Mouse (Mus musculus) kidney, embryonic 15.5 days (tissue): ENCODE results near the gene Rsl1. TPM values are rescaled to one million over a fixed set of nuclear protein-coding genes. Genes with fewer than 3 reads are reported as not detected.
A peak's percentile ranks its signal among the peaks of the same experiment; 100 is the strongest.
"Not testable (repeated sequence)": the region's sequence is repeated elsewhere in the genome, so short reads cannot be mapped to it uniquely, and the experiment has no call there.

Experiments
- ATAC-seq: fragments of 200-750 bp; cut with Nextera tagmentation; replicated peaks from 2 replicates; pipeline ENCODE4 v1.8.0; 2017; ENCODE audit warnings: moderate TSS enrichment; ENCODE audit not compliant: low FRiP score
- H3K27ac ChIP-seq: fragments of 300-500 bp; sonication (generic); 2 replicates; pipeline ENCODE4 v1.5.1; 2015; ENCODE audit warnings: mild to moderate bottlenecking, inconsistent platforms
- H3K27me3 ChIP-seq: fragments of 300-500 bp; sonication (generic); 2 replicates; pipeline ENCODE4 v1.6.1; 2015; ENCODE audit warnings: inconsistent platforms
- H3K36me3 ChIP-seq: fragments of 300-500 bp; sonication (generic); 2 replicates; pipeline ENCODE4 v1.6.1; 2015; ENCODE audit warnings: inconsistent platforms
- H3K4me1 ChIP-seq: fragments of 300-500 bp; sonication (generic); 2 replicates; pipeline ENCODE4 v1.6.1; 2015; ENCODE audit warnings: inconsistent platforms
- H3K4me2 ChIP-seq: fragments of 300-500 bp; sonication (generic); 2 replicates; pipeline ENCODE4 v1.6.1; 2015; ENCODE audit warnings: moderate library complexity, mild to moderate bottlenecking, inconsistent platforms
- H3K4me3 ChIP-seq: fragments of 300-500 bp; sonication (generic); replicated peaks from 2 replicates; pipeline ENCODE4 v1.5.1; 2015; ENCODE audit warnings: mild to moderate bottlenecking, inconsistent platforms
- H3K9ac ChIP-seq: fragments of 300-500 bp; sonication (generic); 2 replicates; pipeline ENCODE4 v1.6.1; 2015; ENCODE audit warnings: mild to moderate bottlenecking, inconsistent platforms
- H3K9me3 ChIP-seq: fragments of 300-500 bp; sonication (generic); replicated peaks from 2 replicates; pipeline ENCODE4 v1.6.1; 2016; ENCODE audit warnings: inconsistent platforms
- WGBS: fragments of 180-500 bp; shearing (Covaris S2); methylation state at CpG from one replicate; pipeline ENCODE4 v1.1.7; 2015; ENCODE audit warnings: mixed read lengths; 5-methylcytosine and 5-hydroxymethylcytosine counted together
- polyA plus RNA-seq: library from polyadenylated mRNA; unstranded; fragments of >200 nt; fragmentation: Nextera tagmentation; extraction: Ambion mirVana; gene quantifications from 2 replicates; pipeline ENCODE4 v1.2.1, GENCODE M21; 2015

Rsl1 gene
- 7.3 TPM in 2 replicates for polyA plus RNA-seq

DNA sequence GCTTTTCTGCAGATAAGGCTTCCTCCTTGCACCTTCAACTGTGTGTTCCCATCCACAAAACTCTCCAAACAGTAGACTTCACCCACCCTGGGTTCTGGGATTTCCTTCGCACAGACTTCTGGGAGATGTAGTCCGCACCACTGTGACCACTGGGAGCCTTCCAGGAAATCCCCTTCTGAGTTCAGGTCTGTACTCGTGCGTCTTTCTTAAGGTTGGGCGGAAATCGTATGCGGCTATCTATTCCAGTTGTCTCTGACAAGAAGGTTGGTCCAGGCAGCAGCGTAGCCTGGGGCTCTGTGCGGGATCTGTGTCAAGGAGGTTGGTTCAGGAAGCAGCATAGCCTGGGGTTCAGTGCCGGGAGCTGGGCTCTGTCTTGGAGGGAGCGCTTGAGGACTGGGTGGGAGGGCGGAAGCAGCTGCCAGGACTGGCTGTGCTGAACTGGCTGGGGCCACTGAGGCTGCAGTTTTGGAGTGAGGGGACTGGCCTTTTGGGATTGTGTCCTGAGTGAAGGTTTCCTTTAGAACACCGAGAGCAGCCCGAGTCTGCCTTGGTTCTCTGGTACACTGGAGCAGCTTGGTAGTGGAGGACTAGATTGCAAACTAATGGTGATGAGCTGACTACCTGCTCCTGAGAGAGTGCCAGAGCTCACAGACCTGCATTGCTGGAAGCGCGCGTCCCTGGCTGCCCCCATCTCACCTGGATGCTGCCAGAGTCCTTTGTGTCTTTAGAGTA lies at the start of gene Rsl1:
TSS of gene Rsl1 (plus strand) at position 192 of the 732 bp plus-strand sequence.
- H3K27me3 ChIP-seq, H3K9me3 ChIP-seq, H3K4me1 ChIP-seq: not testable (repeated sequence)
- peak within 1 kb of the TSS; percentile 61 for H3K9ac ChIP-seq
- H3K36me3 ChIP-seq = peaks cover 13% of the 10 kb centered on the region; the same call in 1 of the 2 replicates
- H3K4me3 ChIP-seq = peak within 1 kb of the TSS; percentile 76
- WGBS = under 1% methylated on average over 17 of the region's 17 CpGs
- peak within 1 kb of the TSS; percentile 66 for H3K4me2 ChIP-seq
- peak within 1 kb of the TSS; percentile 81 for H3K27ac ChIP-seq
- ATAC-seq = peak; percentile 100

DNA sequence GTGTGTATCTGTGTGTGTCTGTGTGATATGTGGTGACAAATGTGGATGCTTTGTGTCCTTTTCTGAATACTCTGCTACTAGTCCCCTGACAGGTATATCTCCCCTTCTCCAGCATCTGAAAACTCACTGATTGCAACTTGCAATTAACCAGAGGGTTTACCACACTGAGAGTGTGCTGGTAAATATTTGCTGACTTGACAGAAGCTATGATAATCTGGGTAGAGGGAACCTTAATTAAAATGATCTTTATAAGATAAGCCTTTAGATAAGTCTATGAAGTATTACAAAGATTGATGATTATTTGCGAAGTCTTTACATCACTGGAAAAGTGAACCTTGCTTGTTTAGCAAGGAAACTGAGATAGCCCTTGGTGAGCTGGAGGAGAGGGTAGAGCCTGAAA lies 48.5 kb upstream of the Rsl1 start:
- ATAC-seq = no peak
- H3K4me1 ChIP-seq = peaks cover 7% of the 10 kb centered on the region; the same call in 1 of the 2 replicates
- no peak overlapping the region for H3K27ac ChIP-seq
- no peak overlapping the region for H3K4me2 ChIP-seq
- no peaks in the 10 kb centered on the region for H3K9me3 ChIP-seq
- H3K9ac ChIP-seq = no peak overlapping the region
- no peaks in the 10 kb centered on the region for H3K36me3 ChIP-seq
- H3K27me3 ChIP-seq = no peaks in the 10 kb centered on the region
- H3K4me3 ChIP-seq = no peak overlapping the region
- WGBS = 95% methylated on average over 1 of the region's 1 CpGs

DNA sequence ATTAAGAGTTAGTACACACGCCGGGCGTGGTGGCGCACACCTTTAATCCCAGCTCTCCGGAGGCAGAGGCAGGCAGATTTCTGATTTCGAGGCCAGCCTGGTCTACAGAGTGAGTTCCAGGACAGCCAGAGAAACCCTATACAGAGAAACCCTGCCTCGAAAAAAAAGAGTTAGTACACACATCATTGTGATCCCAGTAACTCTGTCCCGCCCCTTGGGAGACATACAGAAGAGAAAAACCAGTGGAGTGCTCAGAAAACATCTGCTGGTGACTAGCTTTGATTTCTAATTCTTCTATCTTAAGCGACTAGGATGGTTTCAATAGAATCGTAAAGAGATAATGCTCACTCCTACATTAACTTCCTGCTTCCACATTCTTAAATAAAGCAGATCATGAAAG lies 45.5 kb upstream of the Rsl1 start:
- ATAC-seq, H3K4me3 ChIP-seq: not testable (repeated sequence)

DNA sequence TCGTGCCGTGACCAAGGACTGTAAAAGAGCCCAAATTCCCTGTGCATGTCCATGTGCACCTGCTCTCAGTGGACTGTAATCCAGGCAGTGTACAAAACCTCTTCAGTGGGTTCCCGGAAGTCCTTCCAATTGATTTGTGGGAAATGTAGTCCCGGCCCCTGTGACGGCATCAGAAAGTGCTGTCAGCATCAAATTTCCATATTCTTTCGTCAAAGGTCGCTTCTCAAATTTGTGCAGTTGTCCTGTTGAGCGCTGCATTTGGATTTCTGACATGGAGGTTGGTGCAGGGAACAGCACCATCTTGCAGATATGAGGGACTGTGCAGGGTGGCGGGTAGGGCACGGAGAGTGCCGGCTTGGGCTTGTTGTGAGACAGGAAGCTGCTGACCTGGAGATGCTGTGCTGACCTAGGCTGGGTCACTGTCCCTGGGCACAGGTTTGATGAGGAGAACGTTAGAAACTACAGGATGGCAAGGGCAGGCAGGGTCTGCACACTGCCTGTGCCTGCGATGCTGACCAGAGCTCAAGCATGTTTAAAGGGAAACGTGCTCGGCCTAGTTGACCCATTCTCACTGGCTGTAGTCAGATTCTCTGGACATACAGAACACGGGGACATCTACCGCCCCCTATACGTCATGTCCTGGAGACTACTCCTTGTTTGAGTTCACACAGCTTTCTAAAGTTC lies 44.8 kb upstream of the Rsl1 start:
- no peaks in the 10 kb centered on the region for H3K27me3 ChIP-seq
- peaks cover 7% of the 10 kb centered on the region; the same call in 1 of the 2 replicates for H3K4me1 ChIP-seq
- H3K4me2 ChIP-seq = peak overlapping the region; percentile 82
- H3K36me3 ChIP-seq = no peaks in the 10 kb centered on the region
- WGBS = 1% methylated on average over 18 of the region's 18 CpGs
- peak overlapping the region; percentile 66 for H3K9ac ChIP-seq
- H3K4me3 ChIP-seq = peak overlapping the region; percentile 72
- no peaks in the 10 kb centered on the region for H3K9me3 ChIP-seq
- peak; percentile 98 for ATAC-seq
- peak overlapping the region; percentile 66; the same call in 1 of the 2 replicates for H3K27ac ChIP-seq

More for the DNA sequence above, 45.5 kb upstream of the Rsl1 start:
- H3K4me1 ChIP-seq, H3K27ac ChIP-seq, H3K9ac ChIP-seq, H3K27me3 ChIP-seq, H3K36me3 ChIP-seq, H3K9me3 ChIP-seq: not testable (repeated sequence)
- peak overlapping the region; percentile 82 for H3K4me2 ChIP-seq
- WGBS = 83% methylated on average over 10 of the region's 10 CpGs

DNA sequence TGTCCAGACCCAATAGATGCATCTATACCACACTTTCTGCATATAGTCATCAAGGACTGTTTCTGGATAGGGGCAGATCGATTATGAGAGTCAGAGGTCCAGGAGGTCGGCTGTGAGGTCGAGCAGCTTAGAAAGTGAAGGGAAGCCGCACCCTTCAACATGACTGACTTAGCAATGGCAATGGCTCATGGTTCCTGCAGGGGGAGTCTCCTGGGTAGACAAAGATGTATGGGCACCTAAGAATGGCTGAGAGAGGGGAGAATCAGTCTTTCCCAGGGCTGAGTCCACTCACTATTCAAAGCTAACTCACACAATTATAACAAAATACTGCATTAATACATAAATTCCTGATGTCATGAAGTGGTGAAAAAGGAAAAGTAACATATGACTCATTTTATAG lies 6.9 kb upstream of the Rsl1 start:
- H3K36me3 ChIP-seq, H3K4me3 ChIP-seq, H3K9ac ChIP-seq, H3K9me3 ChIP-seq, H3K4me2 ChIP-seq, H3K27me3 ChIP-seq, H3K4me1 ChIP-seq, H3K27ac ChIP-seq, ATAC-seq: not testable (repeated sequence)
- 59% methylated on average over 4 of the region's 4 CpGs for WGBS

DNA sequence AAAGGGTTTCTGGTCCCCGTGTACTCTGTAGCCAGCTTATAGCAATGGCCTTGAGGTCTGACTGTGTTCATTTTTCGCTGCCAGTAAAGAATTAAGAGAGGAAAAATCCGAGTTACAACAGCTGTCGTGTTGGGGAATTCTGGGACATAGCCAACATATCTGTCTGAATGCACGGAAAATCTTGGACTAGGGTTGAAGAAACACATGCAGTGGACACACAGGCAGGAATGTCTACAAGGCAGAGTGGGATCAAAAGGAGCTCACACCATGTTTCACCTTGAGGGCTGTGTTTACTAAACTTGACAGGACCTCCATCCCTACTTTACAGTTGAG lies 707 bp downstream of the Rsl1 start:
- WGBS = 18% methylated on average over 5 of the region's 5 CpGs
- H3K9me3 ChIP-seq = no peaks in the 10 kb centered on the region
- no peak for ATAC-seq

DNA sequence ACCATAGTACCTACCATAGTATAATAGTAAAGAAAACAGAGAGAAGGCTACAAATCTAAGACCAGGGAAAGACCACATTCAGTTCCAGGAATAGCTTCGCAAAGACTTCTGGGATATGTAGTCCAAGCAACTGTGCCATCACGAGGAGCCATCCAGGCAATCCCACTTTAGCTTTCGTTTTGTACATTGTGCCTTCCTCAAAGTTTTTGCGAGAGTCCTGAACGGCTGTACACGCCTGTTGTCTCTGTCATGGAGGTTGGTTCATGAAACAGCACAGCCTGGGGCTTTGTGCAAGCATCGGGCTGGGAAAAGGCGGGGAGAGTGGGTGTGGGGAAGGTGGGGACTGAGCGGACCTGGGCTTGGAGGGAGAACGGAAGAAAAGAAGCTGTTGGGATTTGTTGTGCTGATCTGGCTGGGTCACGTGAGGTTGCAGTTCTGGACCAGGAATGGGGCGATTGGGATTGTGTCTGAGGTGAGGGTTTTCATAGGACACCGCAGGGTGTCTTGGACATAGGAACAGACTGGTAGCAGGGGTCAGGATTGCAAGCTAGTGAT lies 21.4 kb downstream of the Rsl1 start, which contains the start of gene Zfp455:
TSS of gene Zfp455 (plus strand) at position 167 of the 555 bp plus-strand sequence.
- Histone ChIP-seq H3K9ac (peak within 1 kb of the TSS; percentile 66), H3K4me3 (peak within 1 kb of the TSS; percentile 75), H3K36me3 (no peaks in the 10 kb centered on the region), H3K4me1 (peaks cover 5% of the 10 kb centered on the region; the same call in 1 of the 2 replicates), H3K27me3 (no peaks in the 10 kb centered on the region), H3K4me2 (peak within 1 kb of the TSS; percentile 60), H3K9me3 (no peaks in the 10 kb centered on the region), H3K27ac (peak within 1 kb of the TSS; percentile 54; the same call in 1 of the 2 replicates)
- WGBS = 5% methylated on average over 13 of the region's 13 CpGs
- peak; percentile 95 for ATAC-seq

More for the DNA sequence above, 707 bp downstream of the Rsl1 start:
- Histone ChIP-seq H3K27me3 (no peaks in the 10 kb centered on the region), H3K9ac (peak overlapping the region; percentile 61), H3K4me1 (peaks cover 6% of the 10 kb centered on the region; the same call in 1 of the 2 replicates), H3K36me3 (peaks cover 15% of the 10 kb centered on the region; the same call in 1 of the 2 replicates), H3K4me3 (peak overlapping the region; percentile 76), H3K27ac (no peak overlapping the region), H3K4me2 (peak overlapping the region; percentile 66)

DNA sequence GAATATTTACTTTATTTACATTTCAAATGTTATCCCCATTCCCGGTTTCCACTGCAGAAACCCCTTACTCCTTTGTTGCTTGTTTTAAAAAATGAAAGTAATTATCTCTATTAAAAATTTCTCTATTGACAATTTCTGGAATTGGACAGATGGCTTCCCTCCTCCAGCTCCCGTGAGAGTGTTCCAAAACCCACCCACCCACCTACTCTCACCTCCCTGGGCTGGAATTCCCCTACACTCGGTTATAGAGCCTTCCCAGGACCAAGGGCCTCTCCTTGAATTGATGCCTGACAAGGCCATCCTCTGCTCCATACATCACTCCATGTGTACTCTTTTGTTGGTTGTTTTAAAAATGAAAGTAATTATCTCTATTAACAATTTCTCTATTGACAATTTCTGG lies 28.7 kb downstream of the Rsl1 start:
- Histone ChIP-seq H3K9ac (no peak overlapping the region), H3K36me3 (no peaks in the 10 kb centered on the region), H3K27me3 (no peaks in the 10 kb centered on the region), H3K4me2 (no peak overlapping the region), H3K4me3 (no peak overlapping the region), H3K27ac (no peak overlapping the region), H3K9me3 (no peaks in the 10 kb centered on the region), H3K4me1 (no peaks in the 10 kb centered on the region)
- no peak for ATAC-seq
- 80% methylated on average over 3 of the region's 3 CpGs for WGBS

DNA sequence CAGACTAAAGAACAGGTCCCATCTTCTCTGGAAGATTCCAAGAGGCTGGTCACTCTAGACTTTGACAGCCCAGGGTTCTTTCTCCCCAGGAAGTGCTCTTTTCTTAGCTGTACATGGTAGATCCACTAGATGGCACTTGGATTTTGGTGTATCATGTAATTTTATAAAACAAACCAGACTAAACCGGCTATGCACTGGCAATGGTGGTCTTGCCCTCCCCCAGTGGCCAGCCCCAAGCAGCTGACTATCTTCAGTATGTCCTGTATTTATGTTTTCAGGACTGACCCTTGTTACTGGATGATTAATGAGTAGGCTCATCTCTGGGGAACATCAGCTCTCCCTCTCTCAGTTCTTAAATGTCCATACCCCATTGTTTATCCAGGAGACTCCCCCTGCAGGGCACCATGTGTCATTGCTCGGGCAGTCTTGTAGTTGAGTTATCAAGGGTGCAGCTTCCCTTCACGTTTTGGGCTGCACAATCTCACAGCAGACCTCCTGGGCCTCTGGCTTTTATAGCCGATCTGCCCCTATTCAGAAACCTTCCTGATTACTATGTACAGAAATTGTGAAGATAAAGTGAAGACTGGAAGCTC lies 41.1 kb downstream of the Rsl1 start:
- 53% methylated on average over 4 of the region's 4 CpGs for WGBS
- H3K4me3 ChIP-seq = no peak overlapping the region

More for the DNA sequence above, 41.1 kb downstream of the Rsl1 start:
- H3K9ac ChIP-seq = no peak overlapping the region
- H3K27ac ChIP-seq = no peak overlapping the region
- H3K27me3 ChIP-seq = no peaks in the 10 kb centered on the region
- ATAC-seq = peak; percentile 49
- no peaks in the 10 kb centered on the region for H3K9me3 ChIP-seq
- H3K36me3 ChIP-seq = no peaks in the 10 kb centered on the region
- H3K4me1 ChIP-seq = no peaks in the 10 kb centered on the region
- H3K4me2 ChIP-seq = no peak overlapping the region
